Mouse (Mus musculus) heart, embryonic 11.5 days (tissue): ENCODE measurements around the gene Ptf1a. TPM values are rescaled to one million over a fixed set of nuclear protein-coding genes. Genes with fewer than 3 reads are reported as not detected.

Experiments
- ATAC-seq: fragments of 200-750 bp; cut with Nextera tagmentation; replicated peaks from 2 replicates; pipeline ENCODE4 v1.8.0; 2017; ENCODE audit warnings: moderate library complexity; ENCODE audit not compliant: insufficient number of reproducible peaks, low FRiP score, low TSS enrichment
- H3K27ac ChIP-seq: fragments of 300-500 bp; sonication (generic); 2 replicates; pipeline ENCODE4 v1.5.1; 2014; ENCODE audit warnings: mild to moderate bottlenecking, low read depth, low read length
- H3K27me3 ChIP-seq: fragments of 300-500 bp; sonication (generic); 2 replicates; pipeline ENCODE4 v1.6.1; 2014; ENCODE audit warnings: mild to moderate bottlenecking, low read length, mixed read lengths; ENCODE audit not compliant: control insufficient read depth, insufficient read depth
- H3K36me3 ChIP-seq: fragments of 300-500 bp; sonication (generic); 2 replicates; pipeline ENCODE4 v1.6.1; 2014; ENCODE audit warnings: mild to moderate bottlenecking, low read length, moderate library complexity, mixed read lengths; ENCODE audit not compliant: control insufficient read depth, insufficient read depth
- H3K4me1 ChIP-seq: fragments of 300-500 bp; sonication (generic); 2 replicates; pipeline ENCODE4 v1.6.1; 2014; ENCODE audit warnings: low read length; ENCODE audit not compliant: control insufficient read depth, insufficient read depth
- H3K4me2 ChIP-seq: fragments of 300-500 bp; sonication (generic); 2 replicates; pipeline ENCODE4 v1.6.1; 2014; ENCODE audit warnings: mild to moderate bottlenecking, moderate library complexity
- H3K4me3 ChIP-seq: fragments of 300-500 bp; sonication (generic); 2 replicates; pipeline ENCODE4 v1.5.1; 2014; ENCODE audit warnings: low read depth, low read length
- H3K9ac ChIP-seq: fragments of 300-500 bp; sonication (generic); 2 replicates; pipeline ENCODE4 v1.6.1; 2014; ENCODE audit warnings: mild to moderate bottlenecking, low read depth, low read length, moderate library complexity
- H3K9me3 ChIP-seq: fragments of 300-500 bp; sonication (generic); replicated peaks from 2 replicates; pipeline ENCODE4 v1.6.1; 2016; ENCODE audit warnings: low read length; ENCODE audit not compliant: control insufficient read depth
- WGBS: fragments of 180-500 bp; shearing (Covaris S2); extraction: QIAGEN DNeasy Blood & Tissue Kit; methylation state at CpG from one replicate; pipeline ENCODE4 v1.1.7; 2014; ENCODE audit not compliant: insufficient replicate concordance; 5-methylcytosine and 5-hydroxymethylcytosine counted together
- polyA plus RNA-seq: library from polyadenylated mRNA; unstranded; fragments of >200 nt; fragmentation: Nextera tagmentation; extraction: Ambion mirVana; gene quantifications from 2 replicates; pipeline ENCODE4 v1.2.1, GENCODE M21; 2014

Gene Ptf1a
- polyA plus RNA-seq: not detected in 2 replicates

DNA sequence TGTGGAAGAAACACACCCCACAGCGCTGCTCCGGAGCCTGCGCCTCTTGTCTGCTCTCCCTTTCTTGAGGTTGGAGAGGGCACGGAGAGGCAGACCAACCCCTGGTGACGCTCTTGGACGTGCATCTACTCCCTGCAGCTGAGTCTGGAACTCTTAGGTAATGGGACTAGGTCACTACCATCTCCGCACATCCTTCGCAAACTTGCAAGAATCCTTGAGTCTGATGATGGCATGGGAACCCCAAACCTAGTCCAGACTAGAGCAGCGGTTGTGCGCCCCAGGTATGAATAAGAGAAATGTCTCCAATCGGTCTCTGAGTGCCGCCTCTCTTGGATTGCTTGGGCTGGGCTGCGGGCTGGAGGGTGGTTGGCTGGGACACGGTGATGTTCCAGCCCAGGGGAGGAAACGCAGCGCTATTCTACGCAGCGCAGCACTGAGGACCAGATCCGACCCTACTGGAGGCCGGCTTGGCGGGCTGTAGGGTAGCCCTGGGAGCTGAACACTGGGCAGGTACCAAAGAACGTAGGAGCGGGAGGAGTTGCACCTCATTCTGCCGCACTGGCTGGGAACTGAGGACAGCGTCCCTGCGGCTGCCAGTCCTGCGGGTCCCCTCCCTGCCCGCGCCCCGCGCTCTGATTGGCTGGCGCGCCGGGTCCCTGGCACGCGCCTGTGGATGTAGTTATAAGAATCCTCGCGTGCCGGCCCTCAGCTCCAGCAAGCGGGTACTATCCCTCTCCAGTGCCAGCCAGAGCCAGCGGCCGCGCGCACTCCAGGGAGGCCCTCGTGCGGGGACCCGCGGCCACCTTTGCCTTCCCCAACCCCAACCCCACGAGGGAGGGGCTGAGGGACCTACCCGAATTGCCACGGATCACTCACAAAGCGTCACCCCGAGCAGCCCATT, at the start of gene Ptf1a:
Gene Ptf1a, plus strand, starts transcription at position 733 of the 901 bp plus-strand sequence.
- Histone ChIP-seq H3K36me3 (no peaks in the 10 kb centered on the region), H3K4me2 (peak within 1 kb of the TSS; percentile 51), H3K4me1 (peaks cover 3% of the 10 kb centered on the region; the same call in 1 of the 2 replicates), H3K27me3 (peaks cover 90% of the 10 kb centered on the region), H3K4me3 (peak within 1 kb of the TSS; percentile 22), H3K9ac (no peak within 1 kb of the TSS), H3K27ac (no peak within 1 kb of the TSS), H3K9me3 (no peaks in the 10 kb centered on the region)
- under 1% methylated on average over 48 of the region's 53 CpGs for WGBS
- no peak for ATAC-seq

DNA sequence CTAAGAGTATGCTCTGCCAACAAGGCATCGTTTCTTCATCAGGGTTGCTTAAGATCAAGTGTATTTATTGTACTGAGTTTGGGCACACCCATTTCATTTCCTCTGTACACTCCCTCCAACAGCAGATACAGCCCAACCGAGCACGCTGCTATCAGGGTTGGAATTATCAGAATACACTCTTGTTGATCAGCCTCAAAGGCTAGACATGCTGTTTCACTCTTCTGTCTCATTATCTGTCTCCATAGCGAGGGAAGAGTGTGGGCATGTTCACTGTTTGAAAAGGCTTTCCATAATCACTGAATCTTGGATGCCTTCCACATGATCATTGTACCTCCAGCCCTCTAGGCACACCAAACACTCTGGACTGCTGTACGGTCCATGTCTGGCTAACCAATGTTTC, 40.1 kb upstream of the Ptf1a start:
- H3K4me1 ChIP-seq: no peaks in the 10 kb centered on the region
- no peaks in the 10 kb centered on the region for H3K27me3 ChIP-seq
- H3K4me3 ChIP-seq: no peak overlapping the region
- 63% methylated on average over 5 of the region's 5 CpGs for WGBS
- no peaks in the 10 kb centered on the region for H3K36me3 ChIP-seq
- H3K4me2 ChIP-seq: no peak overlapping the region
- H3K9me3 ChIP-seq: no peaks in the 10 kb centered on the region
- no peak overlapping the region for H3K9ac ChIP-seq
- no peak for ATAC-seq
- no peak overlapping the region for H3K27ac ChIP-seq

DNA sequence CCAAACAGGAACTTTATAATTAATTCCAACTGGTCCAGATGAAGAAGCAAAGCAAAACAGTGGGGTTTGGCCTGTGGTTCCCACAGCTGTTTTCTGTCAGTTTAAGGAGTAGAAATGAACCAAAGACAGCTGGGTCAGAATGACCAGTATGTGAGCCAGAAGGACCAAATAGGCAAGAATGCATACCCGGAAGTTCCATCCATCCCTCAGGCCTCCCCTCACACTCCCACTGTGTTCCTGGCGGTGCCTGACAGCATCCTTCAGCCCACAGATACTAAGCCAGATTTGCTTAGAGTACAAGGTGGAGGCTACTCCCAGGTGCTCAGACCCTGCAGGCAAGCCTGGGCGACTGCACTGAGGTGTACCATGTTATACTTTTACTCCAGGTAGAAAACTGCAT, 38.9 kb upstream of the Ptf1a start:
- H3K4me3 ChIP-seq: no peak overlapping the region
- H3K27me3 ChIP-seq: no peaks in the 10 kb centered on the region
- no peak overlapping the region for H3K27ac ChIP-seq
- no peak overlapping the region for H3K9ac ChIP-seq
- WGBS: 50% methylated on average over 3 of the region's 3 CpGs
- H3K4me2 ChIP-seq: no peak overlapping the region
- ATAC-seq: 0 out of 2 replicates have a peak, but pooled peaks have one; percentile 35
- H3K36me3 ChIP-seq: no peaks in the 10 kb centered on the region
- H3K9me3 ChIP-seq: no peaks in the 10 kb centered on the region; the same call in 1 of the 2 replicates
- H3K4me1 ChIP-seq: no peaks in the 10 kb centered on the region

DNA sequence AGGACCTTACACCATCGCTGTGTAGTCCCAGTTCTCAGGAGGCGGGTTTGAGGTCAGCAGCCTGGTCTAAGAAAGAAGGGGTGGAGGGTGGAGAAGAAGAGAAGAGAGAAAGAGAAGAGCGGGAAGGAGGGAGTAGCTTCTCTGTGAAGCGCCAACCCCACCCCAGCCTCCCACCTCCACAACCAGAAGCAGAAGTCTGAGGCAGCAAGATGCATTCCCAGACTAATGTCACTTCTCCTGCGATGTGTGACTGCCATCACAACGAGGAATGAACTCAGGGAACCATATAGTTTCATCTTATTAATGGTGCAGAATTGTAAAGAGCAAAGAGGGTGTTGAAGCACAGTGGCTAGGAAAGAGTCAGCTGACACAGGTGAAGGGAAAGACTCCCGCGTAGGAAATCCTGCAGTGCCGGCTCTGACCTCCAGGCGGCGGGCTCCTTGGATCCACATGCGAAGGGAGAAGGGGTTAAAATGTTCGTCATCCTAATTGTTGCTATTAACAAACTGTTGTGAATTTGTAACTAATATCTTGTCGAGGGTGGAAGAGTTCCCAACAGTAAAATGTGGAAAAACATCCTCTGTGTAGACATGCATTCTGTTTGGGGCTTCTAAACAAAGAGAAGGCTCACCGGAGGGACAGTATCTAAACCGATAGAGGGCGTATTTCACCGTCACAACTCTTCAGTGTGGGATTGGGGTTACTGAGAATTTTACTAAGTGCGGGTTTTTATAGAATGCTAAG, 31.1 kb upstream of the Ptf1a start:
- ATAC-seq: no peak
- Histone ChIP-seq H3K4me1 (no peaks in the 10 kb centered on the region), H3K27ac (no peak overlapping the region), H3K4me2 (peak overlapping the region; percentile 50), H3K9me3 (no peaks in the 10 kb centered on the region; the same call in 1 of the 2 replicates), H3K4me3 (peak overlapping the region; percentile 16; the same call in 1 of the 2 replicates), H3K36me3 (no peaks in the 10 kb centered on the region), H3K9ac (no peak overlapping the region), H3K27me3 (0 out of 2 replicates have a peak, but pooled peaks cover 3% of the 10 kb centered on the region)
- 19% methylated on average over 19 of the region's 19 CpGs for WGBS

DNA sequence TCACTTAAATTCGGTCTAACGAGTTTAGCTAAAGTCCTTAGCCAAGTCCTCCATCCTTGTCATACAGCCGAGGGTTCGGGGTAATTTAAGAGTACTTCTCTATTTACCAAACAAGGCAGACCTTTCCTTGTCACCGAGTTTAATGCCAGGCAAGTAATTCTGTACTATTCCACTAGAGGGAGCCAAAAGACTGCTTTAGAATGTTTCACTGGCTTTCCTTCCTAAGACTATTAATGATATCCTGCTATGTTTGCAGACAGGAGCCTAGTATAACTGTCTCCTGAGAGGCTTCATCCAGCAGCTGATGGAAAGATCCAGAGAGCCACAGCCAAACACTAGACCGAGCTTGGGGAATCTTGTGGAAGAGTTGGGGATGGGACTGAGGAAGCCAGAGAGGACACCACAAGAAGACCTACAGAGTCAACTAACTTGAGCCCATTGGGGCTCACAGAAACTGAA, 30.4 kb upstream of the Ptf1a start:
- H3K9ac ChIP-seq: no peak overlapping the region
- H3K27me3 ChIP-seq: 0 out of 2 replicates have a peak, but pooled peaks cover 3% of the 10 kb centered on the region
- 1% methylated on average over 6 of the region's 6 CpGs for WGBS
- no peak for ATAC-seq
- 0 out of 2 replicates have a peak overlapping the region, but pooled peaks have one; percentile 16 for H3K4me3 ChIP-seq
- peak overlapping the region; percentile 50 for H3K4me2 ChIP-seq
- no peak overlapping the region for H3K27ac ChIP-seq
- H3K4me1 ChIP-seq: no peaks in the 10 kb centered on the region
- no peaks in the 10 kb centered on the region; the same call in 1 of the 2 replicates for H3K9me3 ChIP-seq
- no peaks in the 10 kb centered on the region for H3K36me3 ChIP-seq

DNA sequence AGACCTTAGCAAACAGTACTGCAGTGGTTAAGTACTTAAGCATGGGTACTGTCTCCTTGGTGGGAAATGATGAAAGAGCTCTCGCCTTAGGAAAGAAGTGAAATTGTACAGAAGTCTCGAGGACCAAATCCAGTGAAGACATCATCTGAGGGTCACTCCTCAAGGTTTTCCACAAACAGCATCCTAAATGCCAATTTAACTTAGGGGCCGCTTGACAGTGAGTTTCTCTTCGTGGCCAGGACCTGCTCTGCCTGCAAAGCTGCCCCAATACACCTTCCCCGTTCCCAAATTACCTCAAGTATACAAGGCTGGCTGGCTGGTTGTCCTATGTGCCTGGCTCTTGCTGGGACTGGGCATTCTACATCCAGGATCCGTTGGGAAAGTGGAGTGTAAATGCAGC, 29.4 kb upstream of the Ptf1a start:
- Histone ChIP-seq H3K4me2 (no peak overlapping the region), H3K9me3 (no peaks in the 10 kb centered on the region; the same call in 1 of the 2 replicates), H3K4me3 (no peak overlapping the region), H3K27me3 (0 out of 2 replicates have a peak, but pooled peaks cover 3% of the 10 kb centered on the region), H3K4me1 (no peaks in the 10 kb centered on the region), H3K27ac (no peak overlapping the region), H3K36me3 (no peaks in the 10 kb centered on the region), H3K9ac (no peak overlapping the region)
- ATAC-seq: no peak
- 57% methylated on average over 6 of the region's 6 CpGs for WGBS

DNA sequence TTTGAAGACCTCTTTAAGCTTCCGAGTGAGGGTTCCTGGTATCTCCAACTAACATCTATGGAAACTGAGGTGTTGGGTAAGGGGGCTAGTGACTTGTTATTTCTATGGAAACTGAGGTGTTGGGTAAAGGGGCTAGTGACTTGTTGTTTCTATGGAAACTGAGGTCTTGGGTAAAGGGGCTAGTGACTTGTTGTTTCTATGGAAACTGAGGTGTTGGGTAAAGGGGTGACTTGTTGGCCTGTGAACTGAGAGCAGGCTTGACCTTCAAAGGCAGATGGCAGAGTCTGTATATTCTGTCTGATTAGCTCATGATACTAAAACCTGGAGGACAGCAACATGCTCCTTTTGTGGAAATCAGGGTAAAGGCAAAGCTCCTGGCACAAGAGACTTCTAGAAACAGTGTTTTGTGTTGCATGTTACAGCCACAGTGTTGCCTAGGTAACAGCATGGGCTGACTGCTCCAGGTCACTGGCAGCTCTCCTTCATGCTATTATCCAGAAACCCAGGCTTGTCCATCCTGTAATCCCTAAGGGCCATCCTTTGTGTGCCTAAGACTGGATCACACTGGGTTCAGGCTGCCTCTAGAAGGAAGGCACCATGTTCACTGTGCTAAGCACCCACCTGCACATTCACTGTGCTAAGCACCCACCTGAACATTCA, 25.6 kb upstream of the Ptf1a start:
- Histone ChIP-seq H3K4me3 (no peak overlapping the region), H3K9ac (no peak overlapping the region), H3K27me3 (peaks cover 15% of the 10 kb centered on the region), H3K4me2 (no peak overlapping the region), H3K4me1 (no peaks in the 10 kb centered on the region), H3K27ac (no peak overlapping the region), H3K36me3 (no peaks in the 10 kb centered on the region), H3K9me3 (no peaks in the 10 kb centered on the region)
- WGBS: 46% methylated on average over 1 of the region's 1 CpGs
- ATAC-seq: no peak

DNA sequence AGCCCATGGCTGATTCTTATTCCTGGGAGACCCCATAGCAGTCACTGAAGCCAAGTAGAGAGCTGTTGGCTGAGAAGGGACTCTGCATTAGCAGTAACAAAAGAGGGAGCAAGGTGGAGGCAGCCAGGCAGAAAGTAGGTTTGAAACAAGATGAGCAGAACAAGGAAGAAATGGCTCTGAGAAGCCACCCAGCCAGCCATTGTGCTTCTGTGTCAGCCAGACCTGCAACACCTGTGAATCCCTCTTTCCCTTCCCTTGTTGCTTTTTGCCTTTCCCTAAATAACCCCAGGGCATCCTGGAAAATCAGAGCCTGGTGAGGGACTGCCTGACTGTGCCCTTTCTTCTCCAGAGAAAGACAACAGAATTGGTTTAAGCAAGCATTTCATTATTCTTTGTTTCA, 23.2 kb upstream of the Ptf1a start:
- Histone ChIP-seq H3K9ac (no peak overlapping the region), H3K27me3 (peaks cover 28% of the 10 kb centered on the region), H3K9me3 (no peaks in the 10 kb centered on the region), H3K4me3 (no peak overlapping the region), H3K4me1 (no peaks in the 10 kb centered on the region), H3K4me2 (no peak overlapping the region), H3K27ac (no peak overlapping the region), H3K36me3 (no peaks in the 10 kb centered on the region)
- ATAC-seq: no peak
